8 mouse cellular contexts compared by ENCODE assay signal in the genomic region with DNA sequence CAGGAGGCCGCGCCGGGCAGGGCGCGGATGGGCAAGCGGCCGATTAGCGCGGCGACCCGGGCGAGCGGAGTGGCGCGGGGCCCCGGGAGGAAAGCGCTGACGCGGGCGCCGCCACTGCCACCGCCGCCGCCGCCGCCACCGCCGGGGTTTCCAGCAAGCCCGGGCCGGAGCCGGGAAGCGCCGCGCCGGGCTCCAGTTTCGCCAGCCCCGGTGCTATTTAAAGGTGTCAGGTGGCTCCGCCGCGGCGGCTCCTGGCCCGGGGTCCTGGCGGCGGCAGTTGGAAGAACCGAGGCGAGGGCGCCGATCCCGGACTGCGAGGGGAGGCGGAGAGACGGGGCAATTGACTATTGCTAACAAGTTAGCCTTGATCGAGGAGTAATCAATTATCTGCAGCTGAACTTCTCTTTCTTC. TPM values are rescaled to one million over a fixed set of nuclear protein-coding genes. Genes with fewer than 3 reads are reported as not detected.
DNase-seq lines count a peak whose midpoint lies in the region; ATAC-seq and TF ChIP-seq lines count a peak whose summit lies in the region.

No protein-coding gene starts in this region.

- peak; percentile 29 for DNase-seq in adrenal gland, postnatal 25 days
- DNase-seq in adrenal gland, postnatal 36 days: no peak
- no peak for DNase-seq in right cerebral cortex, postnatal 36 days (ENCODE audit: low spot score in 2 of 2)
- no peak for DNase-seq in adipocyte (ENCODE audit: low spot score)

- peaks cover 18% of the 10 kb centered on the region for H3K9me3 ChIP-seq in E14TG2a.4 (ENCODE audit: low read length)
- no peaks in the 10 kb centered on the region for H3K9me3 ChIP-seq in heart, embryonic 15.5 days (replicated peaks)
- no peaks in the 10 kb centered on the region for H3K9me3 ChIP-seq in liver, embryonic 16.5 days (replicated peaks; ENCODE audit: control insufficient read depth, low read length)

- no peak overlapping the region for H3K27ac ChIP-seq in heart, embryonic 15.5 days
- no peak overlapping the region for H3K27ac ChIP-seq in liver, embryonic 16.5 days (ENCODE audit: low read length)

- WGBS in heart, embryonic 15.5 days: under 1% methylated on average over 53 of the region's 53 CpGs
- WGBS in liver, embryonic 16.5 days (ENCODE audit: insufficient replicate concordance): under 1% methylated on average over 34 of the region's 53 CpGs

- H3K9ac ChIP-seq in heart, embryonic 15.5 days: 0 out of 2 replicates have a peak overlapping the region, but pooled peaks have one; percentile 11
- H3K9ac ChIP-seq in liver, embryonic 16.5 days (ENCODE audit: low read depth, low read length): no peak overlapping the region

- H3K36me3 ChIP-seq in E14TG2a.4 (ENCODE audit: insufficient read depth, low read length): no peaks in the 10 kb centered on the region
- no peaks in the 10 kb centered on the region for H3K36me3 ChIP-seq in heart, embryonic 15.5 days
- no peaks in the 10 kb centered on the region for H3K36me3 ChIP-seq in liver, embryonic 16.5 days (ENCODE audit: control insufficient read depth, insufficient read depth)

- peak overlapping the region; percentile 68 for H3K4me2 ChIP-seq in heart, embryonic 15.5 days
- 0 out of 2 replicates have a peak overlapping the region, but pooled peaks have one; percentile 27 for H3K4me2 ChIP-seq in liver, embryonic 16.5 days (ENCODE audit: low read depth, low read length)

- no peak for ATAC-seq in heart, embryonic 15.5 days (replicated peaks; ENCODE audit: insufficient number of reproducible peaks, insufficient read depth, low FRiP score, low read depth)
- ATAC-seq in liver, embryonic 16.5 days (ENCODE audit: low read depth): no peak
- ATAC-seq in erythroblast, adult 5-6 weeks (replicated peaks; ENCODE audit: low FRiP score, poor library complexity, severe bottlenecking): no peak

- peaks cover 41% of the 10 kb centered on the region for H3K4me1 ChIP-seq in E14TG2a.4 (replicated peaks; ENCODE audit: low read depth, low read length)
- H3K4me1 ChIP-seq in heart, embryonic 15.5 days (replicated peaks): peaks cover 45% of the 10 kb centered on the region
- peaks cover 4% of the 10 kb centered on the region for H3K4me1 ChIP-seq in liver, embryonic 16.5 days (ENCODE audit: control insufficient read depth, low read depth, low read length)

- peak overlapping the region; percentile 65 for H3K4me3 ChIP-seq in E14TG2a.4 (replicated peaks; ENCODE audit: low read length)
- H3K4me3 ChIP-seq in heart, embryonic 15.5 days: peak overlapping the region; percentile 44
- 0 out of 2 replicates have a peak overlapping the region, but pooled peaks have one; percentile 8 for H3K4me3 ChIP-seq in liver, embryonic 16.5 days (ENCODE audit: low read depth, low read length)

- H3K27me3 ChIP-seq in E14TG2a.4 (ENCODE audit: insufficient read depth, low read length): peaks cover 95% of the 10 kb centered on the region
- H3K27me3 ChIP-seq in heart, embryonic 15.5 days: peaks cover 94% of the 10 kb centered on the region
- peaks cover 99% of the 10 kb centered on the region for H3K27me3 ChIP-seq in liver, embryonic 16.5 days (ENCODE audit: control insufficient read depth, insufficient read depth, low read depth, low read length)

- no peak for TF ChIP-seq CTCF in E14TG2a.4 (conservative IDR thresholded peaks at IDR 0.05; ENCODE audit: low read length)

RNA-seq across cellular contexts. Expression of a gene that starts 0.3 kb away (rescaled TPM):
- total RNA-seq in adrenal gland, postnatal 25 days (2021): not detected in 2 replicates
- under 1 TPM; 0.10 to 0.17 TPM for total RNA-seq in adrenal gland, postnatal 36 days (2021)
- not detected in 2 replicates for polyA plus RNA-seq in heart, embryonic 15.5 days (2015; fragmentation: Nextera tagmentation; extraction: Ambion mirVana)
- polyA plus RNA-seq in liver, embryonic 16.5 days (2015; fragmentation: Nextera tagmentation; extraction: Ambion mirVana): not detected in 2 replicates
- not detected in 2 replicates for total RNA-seq in erythroblast, adult 5-6 weeks (2015; ENCODE audit: low replicate concordance)
- total RNA-seq in erythroblast, adult 5-6 weeks (2017; ENCODE audit: low replicate concordance): not detected in 2 replicates

Comparison
In these comparisons a context has a peak if more than half of its experiments do, and no peak if none do; other contexts are left out.
1. H3K4me3 ChIP-seq: peak in every context shown above with its lines; median percentile 65 in E14TG2a.4; 44 in heart, embryonic 15.5 days; 8 in liver, embryonic 16.5 days.